Mouse (Mus musculus) left cerebral cortex, postnatal 4 days (tissue): Measurements from ENCODE around the gene Dna2. TPM values are rescaled to one million over a fixed set of nuclear protein-coding genes. Genes with fewer than 3 reads are reported as not detected.
A peak's percentile ranks its signal among the peaks of the same experiment; 100 is the strongest.
"Not testable (repeated sequence)": the region's sequence is repeated elsewhere in the genome, so short reads cannot be mapped to it uniquely, and the experiment has no call there.

Source experiments
- DNase-seq: peaks from one replicate; pipeline ENCODE4 v3.0.0-alpha.2; 2022
- intact Hi-C: fragments of 180-260 bp; cut with DNase I; formaldehyde crosslinking; loops from one replicate; pipeline ENCODE4 v1.15.1; 2025
- total RNA-seq, 2 experiments: library from RNA; stranded (reverse); gene quantifications; 2 replicates each; pipeline ENCODE4 v1.2.3; 2021

Dna2 gene
- total RNA-seq: 1 to 10 TPM; 3.3 to 4.0 TPM

DNA sequence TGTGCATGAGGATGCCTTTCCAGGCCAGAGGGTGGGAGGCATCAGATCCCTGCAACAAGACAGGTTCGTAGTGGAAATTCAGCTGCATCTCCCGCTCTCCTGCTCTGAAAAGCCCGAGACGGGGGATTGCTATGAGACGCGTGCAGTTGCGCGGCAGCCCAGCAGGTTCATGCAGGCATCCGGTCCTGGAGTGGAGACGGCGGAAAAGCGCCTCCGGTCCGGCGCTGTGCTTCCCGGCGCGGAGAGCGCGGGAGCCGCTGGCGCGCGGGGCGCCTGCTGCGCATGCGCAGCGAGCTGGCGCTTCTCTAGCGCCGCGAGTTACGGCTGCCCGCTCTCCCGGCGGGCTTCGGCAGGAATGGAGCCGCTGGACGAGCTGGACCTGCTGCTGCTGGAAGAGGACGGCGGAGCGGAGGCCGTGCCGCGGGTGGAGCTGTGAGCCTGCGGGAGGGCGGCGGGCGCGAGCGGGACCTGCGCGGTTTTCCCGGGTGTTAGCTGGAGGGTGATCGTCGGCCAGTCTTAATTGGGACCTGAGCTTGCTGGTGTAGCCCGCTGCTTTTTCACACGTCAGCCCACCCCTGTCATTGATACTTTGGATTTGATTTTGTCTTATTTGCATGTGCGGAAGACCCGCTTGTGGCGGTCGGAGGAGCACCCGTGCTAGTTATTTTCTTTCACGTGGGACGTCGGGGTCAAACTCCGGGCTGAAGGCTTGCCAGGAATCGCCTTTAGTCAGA, at the start of gene Dna2:
Gene Dna2, plus strand, starts transcription at position 289 of the 734 bp plus-strand sequence.
- DNase-seq: peak; percentile 73
- intact Hi-C loops: no loop called here

- no peak for DNase-seq
These were observed 49.4 kb upstream of the Dna2 start for GRCm38 (mm10) chr10:62897437-62897836.

DNA sequence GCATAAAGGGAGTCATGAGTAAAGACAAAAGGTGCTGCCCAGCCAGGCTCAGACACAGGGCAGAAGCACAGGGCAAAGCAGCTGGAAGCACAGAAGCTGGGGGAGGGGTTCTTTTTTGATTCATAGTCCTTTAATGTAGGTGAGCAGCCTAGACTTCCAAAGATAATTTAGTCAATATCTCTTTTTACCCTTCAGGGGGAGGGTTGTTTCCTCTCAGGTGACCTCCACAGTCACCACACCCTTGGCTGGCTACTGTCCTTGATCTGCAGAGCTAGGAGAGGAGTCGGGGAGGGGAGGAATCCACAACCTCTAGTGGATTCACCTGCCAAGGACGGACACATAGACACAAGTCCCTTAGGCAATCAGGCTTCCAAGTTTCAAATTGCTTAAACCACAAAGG, 48.8 kb upstream of the Dna2 start:
- intact Hi-C loops: no loop called here
- no peak for DNase-seq

More at GRCm38 (mm10) chr10:62897437-62897836, 49.4 kb upstream of the Dna2 start:
- intact Hi-C loops: no loop called here

GRCm38 (mm10) chr10:62900144-62900543, 46.7 kb upstream of the Dna2 start:
- intact Hi-C loops: no loop called here

DNA sequence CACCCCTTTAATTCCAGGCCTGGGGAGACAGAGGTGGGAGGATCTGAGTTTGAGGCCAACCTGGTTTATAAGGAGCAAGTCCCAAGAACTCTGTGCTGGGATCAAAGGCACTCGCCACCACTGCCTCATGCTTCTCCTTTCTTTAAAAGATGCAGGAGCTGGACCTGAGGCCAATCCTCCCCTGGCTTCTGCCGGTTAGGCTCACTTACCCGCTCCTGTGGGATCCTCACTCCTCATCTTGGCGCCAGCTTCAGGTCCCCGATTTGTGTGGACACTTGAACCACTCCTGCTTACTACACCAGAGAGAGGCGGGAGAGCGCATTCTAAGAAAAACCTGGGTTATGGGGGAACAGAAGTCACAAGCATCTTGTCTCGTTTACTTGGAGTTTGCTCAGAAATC, 45.0 kb upstream of the Dna2 start:
- intact Hi-C loops: no loop called here

More at GRCm38 (mm10) chr10:62900144-62900543, 46.7 kb upstream of the Dna2 start:
- DNase-seq: no peak

GRCm38 (mm10) chr10:62902829-62903228, 44.0 kb upstream of the Dna2 start:
- no peak for DNase-seq
- intact Hi-C loops: no loop called here

More for the DNA sequence above, 45.0 kb upstream of the Dna2 start:
- no peak for DNase-seq

- intact Hi-C loops: no loop called here
These were observed 40.5 kb upstream of the Dna2 start for GRCm38 (mm10) chr10:62906336-62906735.

GRCm38 (mm10) chr10:62908896-62909295, 37.9 kb upstream of the Dna2 start, which contains the start of gene Tet1:
Gene Tet1 (minus strand): TSS chr10:62908996.
- intact Hi-C loops, DNase-seq: not testable (repeated sequence)

More at GRCm38 (mm10) chr10:62906336-62906735, 40.5 kb upstream of the Dna2 start:
- no peak for DNase-seq

GRCm38 (mm10) chr10:62911120-62911519, 35.7 kb upstream of the Dna2 start:
- intact Hi-C loops: loop anchor here (10.0 kb wide), 1 partner anchor 106 kb away; no protein-coding TSS in a partner anchor
- no peak for DNase-seq

GRCm38 (mm10) chr10:62918985-62919384, 27.8 kb upstream of the Dna2 start:
- intact Hi-C loops: loop anchor here (10.0 kb wide), 1 partner anchor 114 kb away; no protein-coding TSS in a partner anchor
- DNase-seq: no peak

DNA sequence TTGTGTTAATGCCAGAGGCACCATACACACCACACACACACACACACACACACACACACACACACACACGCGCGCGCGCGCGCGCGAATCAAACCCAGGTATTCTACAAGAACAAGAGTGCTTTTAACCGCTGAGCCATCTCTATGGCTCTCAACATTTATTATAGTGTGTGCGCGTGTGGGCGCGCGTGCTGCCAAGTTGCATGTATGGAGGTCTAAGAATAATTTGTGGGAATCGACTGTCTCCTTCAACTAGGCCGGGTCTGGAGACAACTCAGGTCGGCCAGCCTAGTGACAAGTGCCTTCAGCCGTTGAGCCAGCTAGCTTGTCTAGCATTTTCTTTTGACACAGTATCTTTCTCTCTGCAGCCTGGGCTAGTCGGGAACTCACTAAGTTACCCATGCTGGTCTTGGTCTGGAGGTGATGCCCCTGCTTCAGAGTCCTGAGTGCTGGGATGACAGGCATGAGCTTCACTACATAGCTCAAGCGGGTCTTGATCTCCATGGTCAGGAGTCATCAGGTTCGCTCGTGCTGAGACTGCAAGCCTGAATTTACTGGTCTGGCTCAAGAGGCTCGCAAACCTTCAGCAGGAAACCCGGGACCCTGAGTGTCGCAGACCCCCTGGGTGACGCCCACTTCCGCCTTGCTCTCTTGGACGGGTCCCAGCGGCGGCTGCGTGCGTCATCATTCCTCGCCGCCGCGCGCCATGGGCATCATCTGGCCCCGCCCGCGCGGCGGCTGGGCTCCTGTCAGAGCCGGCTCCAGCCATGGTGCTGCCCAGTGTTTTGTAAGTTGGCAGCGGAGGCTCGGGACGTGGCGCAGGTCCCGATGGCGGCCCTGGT, 26.7 kb upstream of the Dna2 start, which contains the start of gene Slc25a16:
Gene Slc25a16, plus strand, starts transcription at position 709 of the 841 bp plus-strand sequence.
- DNase-seq: peak; percentile 95
- intact Hi-C loops: loop anchor here (10.0 kb wide), 1 partner anchor 115 kb away; no protein-coding TSS in a partner anchor

DNA sequence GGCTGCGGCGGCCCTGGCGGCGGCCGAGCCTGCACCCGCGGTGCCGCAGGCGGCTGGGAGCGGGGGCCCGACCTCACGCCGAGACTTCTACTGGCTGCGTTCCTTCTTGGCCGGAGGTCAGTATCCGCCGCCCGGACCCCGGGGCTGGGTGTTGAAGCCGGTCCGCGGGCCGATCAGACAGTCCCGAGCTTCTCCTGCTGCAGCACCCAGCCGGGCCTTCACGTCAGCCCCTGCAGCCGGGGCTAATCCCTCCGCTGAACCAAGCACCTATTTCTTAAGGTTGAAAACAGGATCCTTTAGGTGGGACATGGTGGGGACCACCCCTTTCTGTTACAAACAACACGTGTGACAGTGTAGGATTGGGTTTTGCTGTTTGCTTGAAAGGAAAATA, 26.1 kb upstream of the Dna2 start:
- intact Hi-C loops: no loop called here
- no peak for DNase-seq

DNA sequence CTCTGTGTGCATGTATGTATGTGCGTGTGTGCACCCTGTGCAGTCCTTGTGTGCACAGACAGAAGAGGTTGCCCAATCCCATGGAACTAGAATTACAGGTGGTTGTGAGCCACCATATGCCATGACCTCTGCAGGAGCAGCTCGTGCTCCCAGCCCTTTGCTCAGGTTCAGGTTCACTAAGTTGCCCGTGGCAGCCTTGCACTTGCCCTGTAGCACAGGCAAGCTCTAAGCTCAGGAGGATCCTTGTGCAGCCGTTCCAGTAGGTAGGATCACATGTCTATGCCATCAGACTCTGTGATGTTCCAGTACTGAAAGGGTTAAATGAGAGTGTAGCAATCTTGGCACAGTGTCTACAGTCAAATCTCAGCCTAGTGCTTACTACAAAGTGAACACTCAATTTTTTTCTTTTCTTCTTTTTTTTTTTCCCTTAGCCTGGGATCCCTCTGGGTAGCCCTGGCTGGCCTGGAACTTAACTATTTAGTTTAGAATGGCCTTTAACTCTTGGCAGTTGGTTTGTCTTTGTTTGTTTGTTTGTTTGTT, 22.7 kb upstream of the Dna2 start:
- no peak for DNase-seq
- intact Hi-C loops: no loop called here

GRCm38 (mm10) chr10:62932381-62932780, 14.4 kb upstream of the Dna2 start:
- DNase-seq: no peak
- intact Hi-C loops: no loop called here

- intact Hi-C loops: no loop called here
- DNase-seq: no peak
These were observed 1.7 kb upstream of the Dna2 start for GRCm38 (mm10) chr10:62944975-62945580.

DNA sequence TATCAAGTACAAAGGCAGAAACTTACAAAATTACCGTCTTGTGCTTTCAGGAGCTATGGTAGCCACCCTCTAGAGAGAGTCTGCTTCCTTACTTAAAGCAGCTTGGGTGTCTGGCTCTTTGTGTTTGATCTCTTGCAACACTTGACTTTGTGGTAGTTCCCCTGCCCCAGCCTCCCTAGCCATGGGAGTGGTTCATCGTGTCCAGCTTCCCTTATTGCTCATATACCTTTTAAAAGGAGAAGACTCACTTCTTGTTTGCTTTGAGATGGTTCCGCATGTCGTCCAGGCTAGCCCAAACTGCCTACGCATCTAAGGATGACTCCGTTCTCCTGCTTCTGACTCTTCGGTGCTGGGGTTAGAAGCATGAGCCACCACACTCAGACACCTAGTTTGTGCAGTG, 1.7 kb downstream of the Dna2 start:
- intact Hi-C loops: no loop called here
- no peak for DNase-seq

DNA sequence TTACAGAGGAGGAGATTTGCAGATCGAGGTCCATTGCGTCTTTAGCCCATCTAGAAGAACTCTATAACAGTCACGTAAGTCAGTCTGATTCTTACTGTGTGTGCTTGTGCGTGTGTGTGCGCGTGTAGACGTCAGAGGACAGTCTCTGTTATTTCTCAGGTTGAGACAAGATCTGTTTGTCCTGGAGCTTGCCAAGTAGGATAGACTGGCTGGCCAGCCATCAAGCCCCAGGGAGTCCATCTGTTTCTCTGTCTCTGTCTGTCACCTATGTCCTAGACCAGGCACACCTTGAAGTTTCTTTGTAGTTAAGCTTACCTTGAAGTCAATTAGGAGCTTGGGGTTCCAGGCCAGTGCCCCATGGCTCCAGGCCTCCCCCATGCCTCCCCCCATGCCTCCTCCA, 17.1 kb downstream of the Dna2 start:
- no peak for DNase-seq
- intact Hi-C loops: no loop called here

GRCm38 (mm10) chr10:62965796-62966195, 19.0 kb downstream of the Dna2 start:
- DNase-seq: no peak
- intact Hi-C loops: no loop called here

DNA sequence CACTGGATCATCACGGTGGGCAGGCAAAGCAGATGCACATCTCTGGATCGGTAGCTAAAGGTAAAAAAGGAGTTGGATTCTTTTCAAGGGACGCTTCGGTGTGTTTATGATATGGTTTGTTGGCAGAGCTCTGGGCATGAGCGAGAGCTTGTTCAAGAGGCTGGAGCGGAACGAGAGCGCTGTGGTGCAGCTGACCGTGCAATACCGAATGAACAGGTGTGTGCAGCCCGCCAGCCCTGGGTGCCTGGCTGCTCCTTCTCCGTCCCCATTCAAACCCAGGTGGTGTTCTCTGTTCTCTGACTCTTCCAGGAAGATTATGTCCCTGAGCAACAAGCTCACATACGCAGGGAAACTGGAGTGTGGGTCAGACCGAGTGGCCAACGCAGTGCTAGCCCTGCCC, 19.5 kb downstream of the Dna2 start:
- intact Hi-C loops: no loop called here
- no peak for DNase-seq

- intact Hi-C loops: no loop called here
- peak; percentile 49 for DNase-seq
These were observed 25.0 kb downstream of the Dna2 start for GRCm38 (mm10) chr10:62971821-62972220.

GRCm38 (mm10) chr10:62979667-62980038, 32.8 kb downstream of the Dna2 start:
- intact Hi-C loops: no loop called here
- no peak for DNase-seq
